Mouse (Mus musculus): ENCODE data around the gene Rrm1. TPM values are rescaled to one million over a fixed set of nuclear protein-coding genes. Genes with fewer than 3 reads are reported as not detected.
A peak's percentile ranks its signal among the peaks of the same experiment; 100 is the strongest.

Gene Rrm1
- polyA plus RNA-seq, 1 experiment, result 157 TPM

GRCm38 (mm10) chr7:102458618-102459380 lies 17.3 kb downstream of the Rrm1 start:
- Histone ChIP-seq H3K9ac (ENCODE audit: low read depth, poor library complexity, severe bottlenecking) (no peak overlapping the region), H3K4me3 (ENCODE audit: low read depth, low read length) (no peak overlapping the region), H3K4me1 (ENCODE audit: control insufficient read depth, insufficient read depth, low read length) (no peaks in the 10 kb centered on the region), H3K27me3 (ENCODE audit: control insufficient read depth, insufficient read depth, low read length, poor library complexity, severe bottlenecking) (no peaks in the 10 kb centered on the region), H3K9me3 (replicated peaks; ENCODE audit: control insufficient read depth, insufficient read depth, low read length, poor library complexity, severe bottlenecking) (no peaks in the 10 kb centered on the region), H3K27ac (ENCODE audit: insufficient read depth, low read length) (peak overlapping the region; percentile 71), H3K36me3 (ENCODE audit: control insufficient read depth, insufficient read depth, low read length, poor library complexity, severe bottlenecking) (peaks cover 67% of the 10 kb centered on the region)
- TF ChIP-seq CTCF (IDR thresholded peaks at IDR 0.05; ENCODE audit: low read depth, low read length), result no peak
- TF ChIP-seq POLR2A (IDR thresholded peaks at IDR 0.05; ENCODE audit: insufficient read depth, low read length), result no peak
- TF ChIP-seq EP300 (IDR thresholded peaks at IDR 0.05; ENCODE audit: insufficient read depth, low read depth, low read length), result no peak

- Histone ChIP-seq H3K4me1 (ENCODE audit: control insufficient read depth, insufficient read depth, low read length) (peaks cover 2% of the 10 kb centered on the region), H3K27ac (ENCODE audit: insufficient read depth, low read length) (no peak overlapping the region), H3K36me3 (ENCODE audit: control insufficient read depth, insufficient read depth, low read length, poor library complexity, severe bottlenecking) (peaks cover 58% of the 10 kb centered on the region), H3K27me3 (ENCODE audit: control insufficient read depth, insufficient read depth, low read length, poor library complexity, severe bottlenecking) (no peaks in the 10 kb centered on the region), H3K4me3 (ENCODE audit: low read depth, low read length) (no peak overlapping the region), H3K9ac (ENCODE audit: low read depth, poor library complexity, severe bottlenecking) (no peak overlapping the region), H3K9me3 (replicated peaks; ENCODE audit: control insufficient read depth, insufficient read depth, low read length, poor library complexity, severe bottlenecking) (no peaks in the 10 kb centered on the region)
- no peak for TF ChIP-seq EP300 (IDR thresholded peaks at IDR 0.05; ENCODE audit: insufficient read depth, low read depth, low read length)
- no peak for TF ChIP-seq CTCF (IDR thresholded peaks at IDR 0.05; ENCODE audit: low read depth, low read length)
- TF ChIP-seq POLR2A (IDR thresholded peaks at IDR 0.05; ENCODE audit: insufficient read depth, low read length), result no peak
Observed at GRCm38 (mm10) chr7:102467566-102467965, 26.1 kb downstream of the Rrm1 start.

GRCm38 (mm10) chr7:102472675-102473074 lies 31.2 kb downstream of the Rrm1 start:
- H3K27ac ChIP-seq (ENCODE audit: insufficient read depth, low read length), result no peak overlapping the region
- peaks cover 2% of the 10 kb centered on the region for H3K4me1 ChIP-seq (ENCODE audit: control insufficient read depth, insufficient read depth, low read length)

GRCm38 (mm10) chr7:102476601-102477000 lies 35.1 kb downstream of the Rrm1 start:
- H3K9ac ChIP-seq (ENCODE audit: low read depth, poor library complexity, severe bottlenecking), result no peak overlapping the region
- no peaks in the 10 kb centered on the region for H3K27me3 ChIP-seq (ENCODE audit: control insufficient read depth, insufficient read depth, low read length, poor library complexity, severe bottlenecking)
- H3K36me3 ChIP-seq (ENCODE audit: control insufficient read depth, insufficient read depth, low read length, poor library complexity, severe bottlenecking), result no peaks in the 10 kb centered on the region
- H3K9me3 ChIP-seq (replicated peaks; ENCODE audit: control insufficient read depth, insufficient read depth, low read length, poor library complexity, severe bottlenecking), result no peaks in the 10 kb centered on the region
- H3K27ac ChIP-seq (ENCODE audit: insufficient read depth, low read length), result no peak overlapping the region
- no peak overlapping the region for H3K4me3 ChIP-seq (ENCODE audit: low read depth, low read length)
- no peaks in the 10 kb centered on the region for H3K4me1 ChIP-seq (ENCODE audit: control insufficient read depth, insufficient read depth, low read length)
- TF ChIP-seq CTCF (IDR thresholded peaks at IDR 0.05; ENCODE audit: low read depth, low read length) (no peak), EP300 (IDR thresholded peaks at IDR 0.05; ENCODE audit: insufficient read depth, low read depth, low read length) (no peak), POLR2A (IDR thresholded peaks at IDR 0.05; ENCODE audit: insufficient read depth, low read length) (no peak)

More at GRCm38 (mm10) chr7:102472675-102473074, 31.2 kb downstream of the Rrm1 start:
- H3K4me3 ChIP-seq (ENCODE audit: low read depth, low read length), result no peak overlapping the region
- TF ChIP-seq CTCF (IDR thresholded peaks at IDR 0.05; ENCODE audit: low read depth, low read length) (no peak), EP300 (IDR thresholded peaks at IDR 0.05; ENCODE audit: insufficient read depth, low read depth, low read length) (no peak), POLR2A (IDR thresholded peaks at IDR 0.05; ENCODE audit: insufficient read depth, low read length) (no peak)
- H3K9me3 ChIP-seq (replicated peaks; ENCODE audit: control insufficient read depth, insufficient read depth, low read length, poor library complexity, severe bottlenecking), result no peaks in the 10 kb centered on the region
- peaks cover 15% of the 10 kb centered on the region for H3K36me3 ChIP-seq (ENCODE audit: control insufficient read depth, insufficient read depth, low read length, poor library complexity, severe bottlenecking)
- H3K27me3 ChIP-seq (ENCODE audit: control insufficient read depth, insufficient read depth, low read length, poor library complexity, severe bottlenecking), result no peaks in the 10 kb centered on the region
- no peak overlapping the region for H3K9ac ChIP-seq (ENCODE audit: low read depth, poor library complexity, severe bottlenecking)

- Histone ChIP-seq H3K36me3 (ENCODE audit: control insufficient read depth, insufficient read depth, low read length, poor library complexity, severe bottlenecking) (no peaks in the 10 kb centered on the region), H3K9me3 (replicated peaks; ENCODE audit: control insufficient read depth, insufficient read depth, low read length, poor library complexity, severe bottlenecking) (no peaks in the 10 kb centered on the region), H3K27ac (ENCODE audit: insufficient read depth, low read length) (no peak overlapping the region), H3K9ac (ENCODE audit: low read depth, poor library complexity, severe bottlenecking) (no peak overlapping the region), H3K27me3 (ENCODE audit: control insufficient read depth, insufficient read depth, low read length, poor library complexity, severe bottlenecking) (no peaks in the 10 kb centered on the region), H3K4me1 (ENCODE audit: control insufficient read depth, insufficient read depth, low read length) (no peaks in the 10 kb centered on the region), H3K4me3 (ENCODE audit: low read depth, low read length) (no peak overlapping the region)
- TF ChIP-seq POLR2A (IDR thresholded peaks at IDR 0.05; ENCODE audit: insufficient read depth, low read length) (no peak), CTCF (IDR thresholded peaks at IDR 0.05; ENCODE audit: low read depth, low read length) (peak; percentile 51)
Observed at GRCm38 (mm10) chr7:102477377-102477776, 35.9 kb downstream of the Rrm1 start.

- H3K4me3 ChIP-seq (ENCODE audit: low read depth, low read length), result no peak overlapping the region
- H3K27me3 ChIP-seq (ENCODE audit: control insufficient read depth, insufficient read depth, low read length, poor library complexity, severe bottlenecking), result no peaks in the 10 kb centered on the region
- H3K9me3 ChIP-seq (replicated peaks; ENCODE audit: control insufficient read depth, insufficient read depth, low read length, poor library complexity, severe bottlenecking), result no peaks in the 10 kb centered on the region
- no peaks in the 10 kb centered on the region for H3K4me1 ChIP-seq (ENCODE audit: control insufficient read depth, insufficient read depth, low read length)
- TF ChIP-seq EP300 (IDR thresholded peaks at IDR 0.05; ENCODE audit: insufficient read depth, low read depth, low read length) (no peak), POLR2A (IDR thresholded peaks at IDR 0.05; ENCODE audit: insufficient read depth, low read length) (no peak), CTCF (IDR thresholded peaks at IDR 0.05; ENCODE audit: low read depth, low read length) (no peak)
- no peak overlapping the region for H3K9ac ChIP-seq (ENCODE audit: low read depth, poor library complexity, severe bottlenecking)
- no peak overlapping the region for H3K27ac ChIP-seq (ENCODE audit: insufficient read depth, low read length)
- H3K36me3 ChIP-seq (ENCODE audit: control insufficient read depth, insufficient read depth, low read length, poor library complexity, severe bottlenecking), result no peaks in the 10 kb centered on the region
Observed at GRCm38 (mm10) chr7:102478425-102478824, 36.9 kb downstream of the Rrm1 start.
